Mouse (Mus musculus) cortical plate, adult 2 months (tissue): ENCODE data around the gene Slco1a1. TPM values are rescaled to one million over a fixed set of nuclear protein-coding genes. Genes with fewer than 3 reads are reported as not detected.

Source experiments
- H3K27ac ChIP-seq: fragments of 200-500 bp; 2 replicates; pipeline ENCODE4 v1.5.1; 2012; ENCODE audit warnings: low read length, control low read depth, inconsistent platforms; ENCODE audit not compliant: insufficient read depth
- H3K4me1 ChIP-seq: fragments of 200-500 bp; 2 replicates; pipeline ENCODE4 v1.6.1; 2011; ENCODE audit warnings: low read length; ENCODE audit not compliant: control insufficient read depth, insufficient read depth
- H3K4me3 ChIP-seq: fragments of 200-500 bp; 2 replicates; pipeline ENCODE4 v1.5.1; 2011; ENCODE audit warnings: mild to moderate bottlenecking, low read length, control low read depth; ENCODE audit not compliant: insufficient read depth
- CTCF ChIP-seq: fragments of 200-500 bp; IDR thresholded peaks from 2 replicates; pipeline ENCODE4 v1.5.1; 2011; ENCODE audit warnings: mild to moderate bottlenecking, control low read depth, low read length; ENCODE audit not compliant: insufficient read depth; ENCODE audit errors: extremely low read depth
- POLR2A ChIP-seq: fragments of 200-500 bp; IDR thresholded peaks from 2 replicates; pipeline ENCODE4 v1.6.1; 2011; ENCODE audit warnings: mild to moderate bottlenecking, low read length, control low read depth; ENCODE audit not compliant: insufficient read depth; ENCODE audit errors: extremely low read depth
- polyA plus RNA-seq: library from polyadenylated mRNA; depleted of rRNA; stranded (reverse); fragments of >200 nt; gene quantifications from 2 replicates; pipeline ENCODE4 v1.2.3, GENCODE M21; 2012; rRNA removed

Gene Slco1a1
- polyA plus RNA-seq, 1 experiment, result 0.02 TPM

DNA sequence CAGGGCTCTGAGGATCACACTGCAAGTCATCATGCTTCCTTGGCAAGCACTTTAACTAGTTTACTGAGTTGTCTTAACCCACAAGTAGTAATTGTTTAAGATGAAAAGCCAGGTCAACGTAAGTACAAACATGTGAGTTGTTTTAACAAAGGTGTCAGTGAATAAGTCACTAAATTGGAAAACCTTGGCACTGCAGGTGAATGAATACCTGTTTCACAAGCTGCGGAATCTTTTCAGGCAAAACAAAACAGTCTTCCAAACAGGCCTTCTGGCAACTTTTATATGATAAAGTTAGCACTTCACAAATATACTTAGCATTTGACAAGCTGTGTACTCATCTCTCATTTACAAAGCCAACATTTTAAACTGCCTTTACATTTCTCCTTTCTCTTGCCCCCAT is 75.1 kb downstream of the Slco1a1 start:
- Histone ChIP-seq H3K4me1 (no peaks in the 10 kb centered on the region), H3K4me3 (no peak overlapping the region), H3K27ac (no peak overlapping the region)
- TF ChIP-seq POLR2A, result no peak
- no peak for TF ChIP-seq CTCF

DNA sequence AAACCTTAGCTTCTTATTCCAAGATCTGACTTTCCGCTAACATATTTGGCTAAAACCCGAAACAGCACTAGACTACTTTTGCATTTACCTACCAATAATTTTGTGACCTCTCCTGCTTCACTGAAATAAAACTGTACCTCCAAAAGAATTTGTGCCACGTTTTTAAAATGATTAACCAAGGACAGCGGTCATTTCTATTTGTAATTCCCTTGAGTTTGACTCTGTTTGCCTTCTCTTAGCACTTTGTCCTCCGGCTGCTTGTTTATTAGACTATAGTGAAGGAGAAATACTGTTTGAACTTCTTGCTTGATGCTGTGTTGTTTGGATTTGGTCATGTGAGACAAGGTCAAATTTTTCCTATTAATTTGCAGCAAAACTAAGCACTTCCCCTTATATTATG is 78.0 kb downstream of the Slco1a1 start:
- Histone ChIP-seq H3K27ac (no peak overlapping the region), H3K4me1 (no peaks in the 10 kb centered on the region), H3K4me3 (no peak overlapping the region)
- no peak for TF ChIP-seq CTCF
- no peak for TF ChIP-seq POLR2A

DNA sequence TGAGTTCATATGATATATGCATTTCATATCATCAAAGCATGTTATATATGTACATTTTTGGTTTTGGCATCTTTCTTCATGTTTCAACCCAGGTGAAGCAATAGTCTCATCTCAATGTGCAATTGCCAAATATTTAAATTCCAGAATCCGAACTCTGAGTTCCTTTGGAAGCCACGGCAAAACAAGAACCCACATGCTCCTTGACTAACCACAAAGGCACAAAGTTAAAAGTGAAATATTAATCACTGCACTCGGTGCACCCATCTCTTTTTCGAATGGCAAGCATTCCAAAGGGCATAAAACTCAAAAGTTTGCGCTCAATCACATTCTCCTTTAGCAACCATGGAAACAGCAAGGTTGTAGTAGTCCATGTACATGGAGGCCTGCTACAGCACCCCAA is 80.7 kb downstream of the Slco1a1 start:
- Histone ChIP-seq H3K4me1 (no peaks in the 10 kb centered on the region), H3K27ac (no peak overlapping the region), H3K4me3 (no peak overlapping the region)
- TF ChIP-seq POLR2A, result no peak
- no peak for TF ChIP-seq CTCF

DNA sequence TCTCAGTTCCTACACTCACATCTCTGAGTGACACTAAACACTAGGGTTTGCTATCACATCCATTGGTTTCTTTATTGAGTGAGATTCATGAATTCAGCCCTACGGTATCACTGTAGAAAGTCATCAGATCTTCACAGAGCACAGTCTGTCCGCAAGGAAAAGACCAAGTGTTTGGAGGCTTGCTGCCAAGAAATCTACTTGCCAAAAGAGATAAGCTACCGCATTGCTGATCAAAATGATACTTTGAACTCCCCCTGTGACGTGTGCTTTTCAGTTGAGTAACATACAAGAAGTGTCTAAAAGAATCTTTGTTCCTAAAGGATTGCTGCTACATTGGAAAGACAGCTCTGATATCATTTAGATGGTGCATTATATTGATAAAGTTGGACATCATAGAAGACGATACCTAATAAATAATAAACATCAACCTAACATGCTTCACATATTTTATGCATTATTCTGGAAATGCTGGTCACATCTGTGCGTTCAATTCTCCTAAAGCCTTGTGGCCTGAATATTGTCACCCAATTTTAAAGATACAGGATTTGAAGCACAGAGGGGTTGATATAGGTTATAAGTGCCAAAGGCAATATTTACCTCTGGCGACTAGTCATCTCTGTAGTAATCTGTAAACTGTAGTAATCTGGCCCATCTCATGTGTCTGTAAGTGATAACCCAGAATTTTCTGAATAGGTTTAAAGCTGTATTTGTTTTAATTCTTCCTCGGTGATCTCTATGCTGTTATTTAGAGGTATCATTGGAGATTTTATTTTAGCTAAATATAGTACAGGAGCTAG is 88.8 kb downstream of the Slco1a1 start:
- Histone ChIP-seq H3K4me3 (no peak overlapping the region), H3K27ac (no peak overlapping the region), H3K4me1 (no peaks in the 10 kb centered on the region)
- TF ChIP-seq POLR2A (no peak), CTCF (no peak)

Other genes starting within 250 kb of the Slco1a1 start
- gene Gm5724, start 173.2 kb downstream of the Slco1a1 start, polyA plus RNA-seq, result 0.06 TPM in 1 of 2 replicates, not detected in the other
- gene Slco1a4, start 90.8 kb downstream of the Slco1a1 start, polyA plus RNA-seq, result 49.3 and 56.0 TPM in 2 replicates
- not detected in 2 replicates for gene Gm6614, start 64.5 kb upstream of the Slco1a1 start, polyA plus RNA-seq